Mouse (Mus musculus): ENCODE data around the gene Plekhf1.

The Plekhf1 gene

DNA sequence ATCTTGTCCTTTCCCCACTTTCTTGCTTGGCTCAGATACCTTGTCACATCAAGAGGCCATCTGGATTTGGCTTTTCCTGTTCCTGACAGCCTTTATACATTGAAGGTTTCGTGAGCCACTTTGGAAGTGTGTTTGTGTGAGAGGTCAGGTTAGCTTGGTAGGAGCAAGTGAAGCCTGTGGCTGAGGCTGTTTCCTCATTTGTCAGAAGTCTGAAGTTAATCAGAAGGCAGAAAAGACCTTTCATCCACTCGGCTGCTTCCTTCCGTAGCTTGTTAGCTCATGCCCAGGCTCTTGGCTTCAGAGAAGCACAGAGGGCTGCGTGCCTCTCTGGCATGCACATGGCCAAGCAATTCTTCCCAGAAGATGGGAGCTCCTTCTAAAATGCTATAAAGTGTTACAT is 40.0 kb downstream of the Plekhf1 start:
- DNase-seq (ENCODE audit: low spot score), result no peak

DNA sequence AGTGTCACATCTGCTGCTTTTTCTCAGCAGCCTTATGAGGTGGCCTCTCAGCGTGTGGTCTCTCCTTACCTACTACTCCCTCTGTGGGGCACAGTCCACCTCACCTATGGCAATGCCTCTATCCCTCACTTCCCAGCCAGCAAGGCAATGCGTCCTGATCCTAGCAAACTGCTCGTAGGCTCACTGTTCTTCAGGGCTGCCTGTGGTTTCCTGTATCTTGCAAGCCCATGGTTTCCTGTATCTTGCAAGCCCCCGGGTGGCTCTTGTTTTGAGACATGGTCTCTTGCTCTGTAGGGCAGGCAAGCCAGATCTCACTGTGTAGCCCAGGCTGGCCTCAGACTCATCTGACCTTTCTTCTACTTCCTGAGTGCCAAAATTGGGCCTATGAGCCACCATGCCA is 41.0 kb downstream of the Plekhf1 start:
- no peak for DNase-seq (ENCODE audit: low spot score)

DNA sequence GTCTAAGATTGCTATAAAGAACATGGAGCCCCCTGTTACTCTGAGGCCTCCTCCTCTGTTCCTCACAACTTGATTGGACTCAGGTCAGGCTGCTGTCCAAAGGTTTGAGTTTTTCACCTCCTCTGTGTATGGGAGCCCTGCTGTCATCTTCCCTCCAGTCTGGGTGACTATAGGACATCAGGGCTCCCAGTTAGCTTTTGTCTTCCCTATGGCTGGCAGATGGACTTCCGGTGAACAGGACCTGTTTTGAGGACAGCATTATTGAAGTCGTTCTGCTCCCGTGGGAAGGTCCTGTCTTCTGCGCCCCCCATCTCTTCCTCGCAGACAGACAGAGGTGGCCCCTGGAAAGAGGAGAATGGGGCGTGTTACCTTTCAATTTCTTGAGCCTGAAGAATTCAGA is 43.0 kb downstream of the Plekhf1 start:
- DNase-seq (ENCODE audit: low spot score), result no peak

DNA sequence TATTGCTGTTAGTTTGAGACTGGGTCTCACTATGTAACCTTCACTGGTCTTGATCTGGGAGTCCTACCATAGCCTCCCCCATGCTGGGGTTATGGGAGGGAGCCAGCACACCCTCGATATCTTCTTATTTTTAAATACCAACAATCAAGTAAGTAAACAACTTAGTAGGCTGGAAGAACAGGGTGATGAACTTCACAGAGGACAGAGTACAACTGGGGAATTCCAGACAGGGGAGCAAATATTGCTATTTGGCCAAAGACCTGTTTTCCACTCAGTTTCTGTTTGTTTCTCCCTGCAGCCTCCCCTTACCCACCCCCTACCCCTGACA is 43.4 kb downstream of the Plekhf1 start:
- DNase-seq (ENCODE audit: low spot score), result no peak

DNA sequence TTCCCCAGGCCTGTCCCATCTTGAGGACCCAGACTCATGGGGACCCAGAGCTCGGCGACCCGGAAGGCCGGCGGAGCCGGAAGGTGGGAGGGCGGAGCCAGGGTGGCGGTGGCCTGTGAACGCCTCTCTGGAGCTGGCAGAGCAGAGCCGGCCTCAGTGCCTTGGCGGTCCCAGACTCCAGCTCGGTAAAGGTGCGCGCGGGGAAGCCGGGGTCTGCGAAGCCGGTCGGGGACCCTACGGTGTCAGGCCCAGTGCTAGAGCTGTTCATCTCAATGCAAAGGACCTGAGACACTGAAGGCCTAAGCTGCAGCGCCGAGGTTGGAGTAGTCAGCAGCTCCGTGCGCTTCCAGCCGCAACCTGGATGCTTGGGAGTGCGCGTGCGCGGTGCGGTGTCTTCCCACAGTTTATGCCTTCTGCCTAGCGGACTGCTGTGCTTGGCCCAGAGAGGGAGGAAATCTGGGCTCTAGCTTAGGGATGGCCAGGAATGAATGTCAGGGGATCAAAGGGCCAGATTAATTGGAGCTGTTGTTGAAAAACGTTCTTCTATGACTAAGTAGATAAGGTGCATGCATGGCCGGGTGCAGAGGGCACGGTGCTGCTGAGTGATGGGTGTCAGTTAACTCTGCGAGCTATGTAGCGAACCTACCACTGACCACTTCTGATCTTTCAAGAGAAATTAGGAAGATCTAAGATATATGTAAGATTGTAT is 44.0 kb downstream of the Plekhf1 start:
- peak; percentile 65 for DNase-seq (ENCODE audit: low spot score)

DNA sequence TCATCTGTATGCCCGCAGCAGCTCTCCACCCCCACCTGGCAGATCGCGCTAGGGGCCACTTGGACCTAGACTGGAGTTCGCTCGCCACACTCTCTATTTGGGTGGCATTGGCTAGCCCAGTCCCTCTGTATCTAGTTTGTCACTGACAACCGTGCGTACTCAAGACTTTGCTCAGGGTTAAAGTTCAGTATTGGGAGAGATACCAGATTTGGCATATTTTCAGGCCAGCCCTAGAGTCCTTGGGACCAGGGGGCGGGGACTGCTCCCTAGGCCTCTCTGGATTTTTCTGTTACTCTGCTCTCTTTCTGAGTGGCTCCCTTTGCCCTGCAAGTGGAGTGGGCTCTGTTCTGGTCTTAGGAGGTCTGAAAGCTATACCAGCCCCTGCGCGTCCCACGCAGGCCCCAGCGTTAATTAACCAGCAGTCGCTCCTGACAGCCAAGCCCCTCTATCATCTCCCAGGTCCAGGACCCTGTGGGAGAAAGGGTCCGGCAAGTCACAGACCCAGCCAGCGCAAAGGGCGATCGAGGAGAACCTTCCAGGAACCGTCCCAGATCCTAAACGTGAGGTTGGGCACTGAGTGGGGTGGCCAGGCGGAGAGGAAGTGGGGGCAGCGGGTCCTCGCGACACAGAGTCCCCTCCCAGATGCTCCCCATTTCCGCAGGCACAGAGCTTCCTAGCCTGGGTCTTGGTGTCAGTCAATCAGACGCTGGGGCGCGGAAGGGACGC is 44.7 kb downstream of the Plekhf1 start, which contains the start of gene 1600014C10Rik:
TSS of gene 1600014C10Rik (plus strand) at position 256 of the 726 bp plus-strand sequence.
- no peak for DNase-seq (ENCODE audit: low spot score)

DNA sequence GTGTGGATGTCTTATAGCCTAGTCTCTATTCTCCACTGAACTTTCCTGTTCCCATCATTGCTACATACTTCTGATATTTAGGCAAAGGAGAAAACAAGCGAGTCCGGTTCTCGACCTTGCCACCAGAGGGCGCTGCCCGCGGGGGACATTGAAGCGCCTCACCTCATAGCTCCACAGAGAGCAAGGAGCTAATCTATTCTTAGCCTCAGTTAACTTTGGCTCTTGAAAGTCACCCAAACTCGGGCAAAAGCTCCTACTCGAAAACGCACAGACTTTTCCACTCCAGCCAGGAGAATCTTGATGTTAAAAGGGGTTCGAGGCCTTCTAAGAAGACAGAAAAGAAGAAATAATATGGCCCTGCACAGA is 45.2 kb downstream of the Plekhf1 start:
- DNase-seq (ENCODE audit: low spot score), result peak; percentile 72

DNA sequence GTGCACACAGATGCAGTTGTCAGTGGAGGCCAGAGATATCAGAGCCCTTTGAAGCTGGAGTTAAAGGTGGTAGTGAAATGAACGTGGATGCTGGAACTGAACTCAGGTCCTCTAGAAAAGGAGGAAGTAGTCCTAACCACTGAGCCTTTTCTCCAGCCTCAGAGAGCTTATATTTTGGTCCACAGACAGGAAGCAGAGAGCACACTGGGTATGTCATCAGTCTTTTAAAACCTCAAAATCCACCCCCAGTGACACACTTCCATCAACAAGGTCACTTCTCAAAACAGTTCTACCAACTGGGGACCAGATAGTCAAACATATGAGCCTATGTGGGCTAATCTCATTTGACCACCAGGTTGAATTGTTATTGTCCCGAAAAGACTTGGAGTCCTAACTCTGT is 46.5 kb downstream of the Plekhf1 start:
- no peak for DNase-seq (ENCODE audit: low spot score)

DNA sequence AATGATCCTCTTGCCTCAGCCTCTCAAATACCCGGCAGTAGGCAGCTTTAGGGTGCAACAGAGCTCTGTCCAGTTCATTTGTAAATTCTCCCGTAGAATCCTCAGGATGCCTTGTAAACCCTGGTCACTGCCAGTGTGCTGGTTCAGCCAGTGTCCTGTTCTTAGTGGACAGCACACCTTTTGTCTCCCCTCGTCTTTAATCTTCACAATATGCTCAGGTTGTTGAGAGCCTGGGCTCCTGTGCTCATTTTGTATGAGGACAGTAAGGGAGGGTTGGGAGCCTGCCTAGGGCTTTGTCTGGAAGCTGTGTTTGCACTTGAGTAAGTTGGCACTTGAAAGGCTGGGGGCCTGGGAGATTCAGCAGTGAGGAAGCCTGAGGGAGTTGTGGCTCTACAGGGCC is 47.9 kb downstream of the Plekhf1 start:
- no peak for DNase-seq (ENCODE audit: low spot score)

DNA sequence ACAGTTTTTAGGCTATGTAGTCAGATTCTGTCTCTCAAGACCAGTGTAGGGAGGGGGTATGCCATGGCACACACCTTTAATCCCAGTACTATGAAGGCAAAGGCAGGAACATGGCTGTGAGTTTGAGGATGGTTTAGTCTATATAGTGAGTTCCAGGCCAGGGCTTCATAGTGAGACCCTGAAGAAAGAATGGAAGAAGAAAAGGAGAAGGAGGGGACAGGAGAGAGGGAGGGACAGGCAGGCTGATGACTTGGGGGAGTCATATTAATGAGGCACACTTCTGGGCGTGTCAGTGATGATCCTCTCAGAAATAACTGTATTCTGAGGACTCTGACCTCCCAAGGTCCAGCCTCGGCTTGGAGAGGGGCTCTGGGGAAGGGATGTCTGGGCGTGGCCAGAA is 51.8 kb downstream of the Plekhf1 start:
- no peak for DNase-seq (ENCODE audit: low spot score)

DNA sequence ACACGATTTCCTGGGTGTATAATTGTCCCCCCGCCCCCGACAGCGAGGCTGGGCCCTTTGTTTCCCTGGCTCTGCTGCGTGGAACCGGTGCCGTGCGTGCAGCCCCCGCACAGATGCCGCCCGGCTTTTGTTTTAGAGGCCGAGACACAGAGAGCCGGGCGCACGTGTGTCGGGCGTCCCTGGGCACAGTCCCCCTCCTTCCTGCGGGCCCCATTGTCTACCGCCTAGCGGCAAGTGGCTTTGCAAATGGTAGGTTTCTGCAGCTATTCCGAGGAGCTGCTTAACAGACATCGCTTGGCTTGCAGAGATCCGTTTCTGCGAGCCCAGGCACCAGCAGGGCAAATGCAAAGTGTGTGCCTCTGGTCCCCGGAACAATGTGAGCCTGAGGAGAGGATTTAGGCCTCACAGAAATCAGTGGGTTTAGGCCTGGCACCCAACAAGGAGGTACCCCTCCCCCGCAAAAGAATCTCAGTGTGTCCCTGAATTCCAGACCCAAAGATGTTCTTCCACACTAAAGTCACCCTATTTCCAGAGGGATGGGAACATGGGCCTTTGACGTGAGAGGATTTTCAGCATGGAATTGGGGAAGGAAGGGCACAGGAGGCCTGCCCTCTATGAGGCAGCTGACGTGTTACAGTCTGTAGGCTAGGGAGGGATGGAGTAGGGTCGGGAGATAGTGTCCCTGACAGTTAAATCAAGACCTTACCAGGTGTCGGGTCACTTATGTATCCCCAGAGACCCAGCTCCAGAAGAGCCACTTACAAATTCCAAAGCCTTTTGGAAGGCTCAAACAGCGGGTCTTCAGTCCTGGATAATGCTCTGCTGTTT is 53.3 kb downstream of the Plekhf1 start:
- no peak for DNase-seq (ENCODE audit: low spot score)

DNA sequence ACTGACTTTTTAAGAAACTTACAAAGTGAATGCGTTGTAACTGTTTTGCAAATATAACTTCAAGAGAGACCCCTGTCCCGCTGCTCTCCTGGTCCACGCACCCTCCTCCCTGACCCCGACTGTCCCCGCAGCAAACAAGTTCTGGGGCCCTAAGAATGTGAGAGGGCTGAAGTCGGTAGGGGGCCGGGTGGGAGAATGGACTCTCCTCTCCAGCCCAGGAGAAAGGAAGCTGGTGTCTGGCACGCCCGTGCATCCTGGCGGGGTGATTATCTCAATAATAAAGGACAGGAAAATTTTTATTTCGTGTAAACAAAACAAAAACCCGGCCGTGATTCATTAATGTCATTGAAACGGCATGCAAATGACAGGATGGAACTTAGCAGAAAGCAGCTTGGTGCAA is 53.9 kb downstream of the Plekhf1 start:
- DNase-seq (ENCODE audit: low spot score), result no peak

DNA sequence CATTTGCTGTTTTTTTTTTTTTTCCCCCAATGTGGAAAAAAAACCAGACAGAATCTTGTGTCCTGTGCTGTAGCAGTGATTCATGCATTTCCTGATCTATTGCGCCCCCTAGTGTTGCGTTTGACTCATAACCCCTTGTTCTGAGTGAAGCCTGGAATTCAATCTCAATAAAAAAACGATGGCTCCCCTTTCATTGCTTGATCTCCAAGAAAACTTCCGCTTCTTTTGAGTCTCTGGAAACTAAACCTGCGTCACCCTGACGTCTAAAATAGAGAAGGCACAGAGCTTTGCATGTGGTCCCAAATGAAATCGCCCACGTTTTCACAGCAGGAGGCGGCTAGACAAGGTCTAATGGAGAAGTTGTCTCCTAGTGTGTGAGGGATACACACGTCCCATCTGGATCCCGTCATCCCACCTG is 60.1 kb downstream of the Plekhf1 start:
- DNase-seq (ENCODE audit: low spot score), result no peak

All from spleen, adult 12 weeks (tissue).